ENCODE assay signal across 7 mouse cellular contexts in genomic region chr7:4684632-4685417, GRCm38 (mm10). TPM values are rescaled to one million over a fixed set of nuclear protein-coding genes. Genes with fewer than 3 reads are reported as not detected.
DNase-seq lines count a peak whose midpoint lies in the region; ATAC-seq lines count a peak whose summit lies in the region.

Gene Hspbp1 (minus strand): TSS chr7:4685068.

- H3K9me3 ChIP-seq in intestine, embryonic 16.5 days (ENCODE audit: control insufficient read depth, low read length) = no peaks in the 10 kb centered on the region
- no peaks in the 10 kb centered on the region for H3K9me3 ChIP-seq in midbrain, embryonic 11.5 days (ENCODE audit: control insufficient read depth, low read length)

- H3K9ac ChIP-seq in intestine, embryonic 16.5 days (ENCODE audit: low read depth, low read length) = peak within 1 kb of the TSS; percentile 71
- peak within 1 kb of the TSS; percentile 64 for H3K9ac ChIP-seq in midbrain, embryonic 11.5 days (ENCODE audit: low read length)

- H3K4me3 ChIP-seq in intestine, embryonic 16.5 days (ENCODE audit: low read length) = peak within 1 kb of the TSS; percentile 68
- peak within 1 kb of the TSS; percentile 73 for H3K4me3 ChIP-seq in midbrain, embryonic 11.5 days (ENCODE audit: low read depth, low read length)

- intact Hi-C loops in left cerebral cortex, postnatal 36 days (cut with DNase I) = no loop called here

- peak; percentile 97 for DNase-seq in adrenal gland, adult 8-10 months
- DNase-seq in embryo, embryonic 9.5 days (ENCODE audit: extremely low spot score) = peak; percentile 99
- DNase-seq in gastrocnemius, postnatal 4 days (ENCODE audit: low spot score in 2 of 2) = peak; percentile 69 to 84
- peak; percentile 93 for DNase-seq in left cerebral cortex, postnatal 36 days (ENCODE audit: low spot score in 2 of 2)
- DNase-seq in midbrain, embryonic 11.5 days (ENCODE audit: low spot score, missing footprints) = peak; percentile 99
- DNase-seq in skeletal muscle tissue, adult 2 months (ENCODE audit: low read depth, low spot score) = peak; percentile 98

- WGBS in intestine, embryonic 16.5 days = 0% methylated on average over 32 of the region's 32 CpGs
- WGBS in midbrain, embryonic 11.5 days = 0% methylated on average over 32 of the region's 32 CpGs

- peak within 1 kb of the TSS; percentile 82 for H3K4me2 ChIP-seq in intestine, embryonic 16.5 days (ENCODE audit: low read depth, low read length)
- peak within 1 kb of the TSS; percentile 76 for H3K4me2 ChIP-seq in midbrain, embryonic 11.5 days

- H3K36me3 ChIP-seq in intestine, embryonic 16.5 days (ENCODE audit: control insufficient read depth, insufficient read depth, low read length) = 0 out of 2 replicates have a peak, but pooled peaks cover 5% of the 10 kb centered on the region
- peaks cover 4% of the 10 kb centered on the region for H3K36me3 ChIP-seq in midbrain, embryonic 11.5 days (ENCODE audit: control insufficient read depth, insufficient read depth, low read length)

- H3K4me1 ChIP-seq in intestine, embryonic 16.5 days (ENCODE audit: control insufficient read depth, insufficient read depth, low read length) = peaks cover 4% of the 10 kb centered on the region
- peaks cover 5% of the 10 kb centered on the region for H3K4me1 ChIP-seq in midbrain, embryonic 11.5 days (ENCODE audit: control insufficient read depth, insufficient read depth, low read length)

- H3K27me3 ChIP-seq in intestine, embryonic 16.5 days (replicated peaks; ENCODE audit: control insufficient read depth, insufficient read depth, low read length) = no peaks in the 10 kb centered on the region
- no peaks in the 10 kb centered on the region for H3K27me3 ChIP-seq in midbrain, embryonic 11.5 days (ENCODE audit: control insufficient read depth, insufficient read depth, low read length)

- ATAC-seq in intestine, embryonic 16.5 days = peak; percentile 99
- ATAC-seq in midbrain, embryonic 11.5 days (ENCODE audit: low FRiP score) = peak; percentile 98

- peak within 1 kb of the TSS; percentile 46 for H3K27ac ChIP-seq in intestine, embryonic 16.5 days (ENCODE audit: low read length)
- H3K27ac ChIP-seq in midbrain, embryonic 11.5 days (ENCODE audit: low read depth, low read length) = peak within 1 kb of the TSS; percentile 48; the same call in 1 of the 2 replicates

RNA-seq across cellular contexts. Expression of gene Hspbp1, which starts in this region (rescaled TPM):
- total RNA-seq in adrenal gland, adult 8-10 months (2022) = 10 to 100 TPM; 43.1 to 66.5 (median 50.5) TPM
- 10 to 100 TPM; 25.7 to 27.8 TPM for total RNA-seq in gastrocnemius, postnatal 4 days (2021)
- 84.9 and 95.4 TPM in 2 replicates for polyA plus RNA-seq in intestine, embryonic 16.5 days (2015; fragmentation: Nextera tagmentation; extraction: Ambion mirVana)
- 100 to 1,000 TPM; 100 to 106 TPM for total RNA-seq in left cerebral cortex, postnatal 36 days (2021)
- polyA plus RNA-seq in midbrain, embryonic 11.5 days (2014; fragmentation: Nextera tagmentation; extraction: Ambion mirVana) = 111 and 113 TPM in 2 replicates

Comparison
In these comparisons a context has a peak if more than half of its experiments do, and no peak if none do; other contexts are left out.
1. Peak in every context shown above with its lines: DNase-seq, ATAC-seq, H3K4me3 ChIP-seq and H3K27ac ChIP-seq.